Mouse (Mus musculus) CH12.LX (cell line): ENCODE data around the gene Trappc3.

ENCODE experiments used
- CHD2 ChIP-seq: IDR thresholded peaks from 2 replicates; pipeline ENCODE4 v1.6.1; 2011; ENCODE audit warnings: low read length, improper control_type of control experiment
- CTCF ChIP-seq, 2 experiments: IDR thresholded peaks in 1 of 2; conservative IDR thresholded peaks in 1 of 2; 2 replicates each; pipeline ENCODE4 v1.5.1; 2011 to 2012; ENCODE audit warnings: low read depth in 2 of 2, low read length in 2 of 2, improper control_type of control experiment in 1 of 2, inconsistent platforms in 1 of 2, mild to moderate bottlenecking in 1 of 2, moderate library complexity in 1 of 2
- E2F4 ChIP-seq: IDR thresholded peaks from 2 replicates; pipeline ENCODE4 v1.6.1; 2011; ENCODE audit warnings: low read depth, low read length, improper control_type of control experiment; ENCODE audit not compliant: insufficient replicate concordance
- ETS1 ChIP-seq: conservative IDR thresholded peaks from 2 replicates; pipeline ENCODE4 v1.6.1; 2012; ENCODE audit warnings: low read depth, mild to moderate bottlenecking, inconsistent platforms, low read length, improper control_type of control experiment, moderate library complexity
- HCFC1 ChIP-seq: IDR thresholded peaks from 2 replicates; pipeline ENCODE4 v1.6.1; 2012; ENCODE audit warnings: low read depth, mild to moderate bottlenecking, inconsistent platforms, low read length, improper control_type of control experiment

- TF ChIP-seq ETS1 (no peak), HCFC1 (peak; percentile 47; the same call in 1 of the 2 replicates), CTCF (conservative IDR thresholded peaks at IDR 0.05 in 1 of 2, IDR thresholded peaks at IDR 0.05 in 1 of 2; ENCODE audit: low read depth in 2 of 2, low read length in 2 of 2) (peak; percentile 68 to 99), CHD2 (no peak), E2F4 (no peak)
Measured at GRCm38 (mm10) chr4:126227077-126227761, 34.9 kb upstream of the Trappc3 start.
